Mouse (Mus musculus) Patski (cell line): ENCODE measurements around the gene Chat. TPM values are rescaled to one million over a fixed set of nuclear protein-coding genes. Genes with fewer than 3 reads are reported as not detected.

ENCODE experiments used
- ATAC-seq: fragments of 100-300 bp; one replicate; pipeline ENCODE4 v1.8.0; 2021
- CTCF ChIA-PET: fragments of 350-600 bp; sonication (Branson Sonifier 250); formaldehyde crosslinking; loops from one replicate; lab custom pipeline; 2022; ENCODE audit warnings: inconsistent platforms; lab: Charles Lee
- POLR2A ChIA-PET: fragments of 350-600 bp; sonication (Branson Sonifier 250); formaldehyde crosslinking; loops from one replicate; lab custom pipeline; 2022; ENCODE audit warnings: antibody characterized with exemption, inconsistent platforms; lab: Charles Lee
- DNase-seq: peaks from one replicate; pipeline ENCODE4 v3.0.0-alpha.2; 2011; ENCODE audit warnings: low read depth, low spot score
- H3K27me3 ChIP-seq: fragments of 371-371 bp; one replicate; pipeline ENCODE4 v1.5.1; 2021
- CTCF ChIP-seq: fragments of 100-300 bp; IDR thresholded peaks from one replicate; pipeline ENCODE4 v1.5.1; 2021
- in situ Hi-C: fragments of 300-500 bp; cut with MboI; formaldehyde crosslinking; loops from 3 replicates; pipeline ENCODE4 v1.11.1; 2018; ENCODE audit warnings: low pct_unique_long_range_greater_than_20kb, mixed read lengths
- polyA plus RNA-seq: library from polyadenylated mRNA; unstranded; gene quantifications from one replicate; pipeline ENCODE4 v1.2.3, GENCODE M21; 2021

Chat gene
- polyA plus RNA-seq, 1 experiment from 2014 or later: not detected

DNA sequence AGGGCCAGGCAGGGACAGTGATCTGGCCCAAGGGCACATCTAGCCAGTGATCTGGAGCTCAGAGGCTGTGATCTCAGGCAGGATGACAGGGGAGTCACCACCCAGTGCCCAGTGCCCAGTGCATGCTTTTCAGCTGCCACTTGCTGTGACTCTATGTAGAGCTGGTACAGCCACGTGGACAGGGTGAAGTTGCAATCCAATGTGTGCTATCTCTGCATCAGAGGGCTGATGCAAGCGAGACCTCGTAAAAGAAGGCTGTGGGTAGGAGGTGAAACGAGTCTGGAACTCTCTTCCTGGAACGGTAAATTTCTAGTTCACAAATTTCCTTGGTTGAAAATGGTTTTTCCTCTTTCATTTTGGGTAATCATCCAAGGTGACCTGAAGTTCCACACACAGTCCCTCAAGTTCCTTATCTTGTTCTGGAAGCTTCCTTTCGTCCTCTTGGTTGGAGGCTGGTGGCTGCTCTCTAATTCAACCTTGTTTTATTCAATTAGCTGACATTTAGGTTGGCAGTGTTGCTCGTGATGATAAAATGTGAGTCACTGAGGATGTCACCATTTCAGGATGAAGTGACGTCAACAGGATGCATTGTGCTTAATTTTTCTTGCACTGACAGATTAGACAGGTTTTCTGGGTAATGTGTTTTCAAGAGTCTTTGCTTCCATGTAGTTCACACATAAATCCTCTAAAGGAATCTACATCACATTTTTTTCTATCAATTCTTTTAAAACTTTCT lies 30.5 kb upstream of the Chat start:
- ATAC-seq (peak; percentile 60), DNase-seq (no peak)
- POLR2A ChIA-PET: no interaction called here
- no peak for TF ChIP-seq CTCF
- H3K27me3 ChIP-seq: no peaks in the 10 kb centered on the region
- CTCF ChIA-PET: interaction anchor here (1.6 to 1.8 kb wide), 2 partner anchors 10 to 266 kb away, joined by 3 to 5 read pairs; no protein-coding TSS in a partner anchor
- in situ Hi-C loops: loop anchor here (25.0 kb wide), 1 partner anchor 384 kb away; no protein-coding TSS in a partner anchor

DNA sequence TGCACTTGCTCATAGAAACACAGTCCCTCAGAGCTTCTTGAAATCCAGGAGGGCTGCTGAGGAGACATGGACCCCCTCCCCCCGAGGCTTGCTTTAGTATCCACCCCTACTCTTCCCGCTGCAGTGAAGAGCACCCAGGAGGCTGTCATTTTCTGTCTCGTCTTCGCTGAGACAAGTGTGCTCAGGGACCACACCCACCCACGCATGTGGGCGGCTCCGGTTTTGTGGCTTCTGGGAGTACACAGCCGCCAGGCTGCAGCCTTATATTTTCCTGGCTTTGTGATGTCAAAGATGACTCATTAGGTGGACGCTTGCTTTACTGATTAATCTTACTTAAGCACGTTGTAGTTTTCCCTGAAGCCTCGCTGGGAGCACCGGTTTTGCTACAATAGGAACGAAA lies 26.7 kb upstream of the Chat start:
- H3K27me3 ChIP-seq: no peaks in the 10 kb centered on the region
- TF ChIP-seq CTCF: no peak
- DNase-seq (no peak), ATAC-seq (peak; percentile 51)
- ChIA-PET CTCF (interaction anchor here (1.8 kb wide), 1 partner anchor 13 kb away, joined by 3 read pairs; no protein-coding TSS in a partner anchor), POLR2A (no interaction called here)
- in situ Hi-C loops: loop anchor here (25.0 kb wide), 1 partner anchor 380 kb away; no protein-coding TSS in a partner anchor

DNA sequence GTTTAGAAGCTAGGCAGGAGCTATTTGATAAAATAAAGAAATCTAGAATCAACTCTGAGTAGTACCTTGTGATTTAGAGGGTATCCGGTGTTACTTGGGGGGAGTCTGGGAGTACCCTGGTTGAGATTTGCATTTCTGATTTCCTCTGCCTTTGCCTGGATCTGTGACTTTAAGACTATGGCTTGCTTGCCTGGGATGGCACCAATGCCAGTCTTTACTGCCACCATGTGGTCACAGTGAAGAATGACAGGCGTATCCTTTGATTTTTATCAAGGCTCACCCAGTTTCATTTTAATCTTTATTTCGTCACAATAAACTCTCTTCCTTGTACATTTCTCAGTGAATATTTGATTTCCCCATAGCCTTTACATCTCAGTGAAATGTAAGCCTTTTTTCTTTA lies 16.3 kb upstream of the Chat start:
- peaks cover 5% of the 10 kb centered on the region for H3K27me3 ChIP-seq
- ATAC-seq: peak; percentile 31
- DNase-seq: no peak
- in situ Hi-C loops: loop anchor here (25.0 kb wide), 1 partner anchor 370 kb away; no protein-coding TSS in a partner anchor
- POLR2A ChIA-PET: no interaction called here
- TF ChIP-seq CTCF: peak; percentile 90
- CTCF ChIA-PET: interaction anchor here (0.7 to 1.5 kb wide), 3 partner anchors 12 to 252 kb away, joined by 3 read pairs; no protein-coding TSS in a partner anchor

DNA sequence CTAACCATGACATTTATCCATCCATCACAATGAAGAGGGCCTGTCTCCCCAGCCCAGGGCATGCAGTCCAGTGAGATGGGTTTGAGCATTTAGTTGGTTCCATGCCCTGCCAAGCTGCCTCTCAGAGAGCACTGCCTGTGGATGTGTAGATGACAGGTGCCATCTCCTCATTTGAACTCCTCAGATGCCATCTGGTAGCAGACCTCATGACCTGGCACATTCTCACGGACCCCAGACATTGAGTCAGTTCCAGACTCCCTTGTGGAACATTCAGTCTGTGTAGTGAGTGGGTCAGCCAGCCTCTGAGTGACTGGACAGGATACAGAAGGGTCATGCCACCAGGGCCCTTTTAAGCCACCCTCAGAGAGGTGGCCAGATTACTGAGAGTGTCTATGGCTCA lies 11.8 kb upstream of the Chat start:
- ChIA-PET POLR2A (no interaction called here), CTCF (no interaction called here)
- ATAC-seq: no peak
- TF ChIP-seq CTCF: no peak
- peaks cover 8% of the 10 kb centered on the region for H3K27me3 ChIP-seq
- in situ Hi-C loops: loop anchor here (25.0 kb wide), 1 partner anchor 365 kb away; no protein-coding TSS in a partner anchor
- no peak for DNase-seq

DNA sequence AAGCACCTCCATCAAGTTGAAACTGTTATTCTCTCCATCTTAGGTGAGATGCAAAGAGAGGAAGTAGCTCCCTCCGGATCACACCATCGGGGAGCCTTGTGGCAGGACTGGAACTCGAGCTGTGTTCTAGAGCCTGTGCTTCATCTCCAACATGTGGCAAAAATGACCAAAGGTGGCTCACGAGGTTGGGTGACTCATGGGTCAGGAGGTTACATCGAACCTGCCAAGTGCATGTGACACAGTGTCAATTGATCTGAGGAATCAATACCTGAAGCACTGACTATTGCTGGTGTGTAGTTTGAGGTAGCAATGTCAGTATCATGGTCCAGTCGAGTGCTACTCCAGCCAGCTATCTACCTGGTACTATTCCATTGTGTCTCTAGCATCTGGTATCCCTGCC lies 10.8 kb upstream of the Chat start:
- CTCF ChIA-PET: no interaction called here
- POLR2A ChIA-PET: no interaction called here
- ATAC-seq (no peak), DNase-seq (no peak)
- in situ Hi-C loops: loop anchor here (25.0 kb wide), 1 partner anchor 364 kb away; no protein-coding TSS in a partner anchor
- peaks cover 8% of the 10 kb centered on the region for H3K27me3 ChIP-seq
- TF ChIP-seq CTCF: no peak

DNA sequence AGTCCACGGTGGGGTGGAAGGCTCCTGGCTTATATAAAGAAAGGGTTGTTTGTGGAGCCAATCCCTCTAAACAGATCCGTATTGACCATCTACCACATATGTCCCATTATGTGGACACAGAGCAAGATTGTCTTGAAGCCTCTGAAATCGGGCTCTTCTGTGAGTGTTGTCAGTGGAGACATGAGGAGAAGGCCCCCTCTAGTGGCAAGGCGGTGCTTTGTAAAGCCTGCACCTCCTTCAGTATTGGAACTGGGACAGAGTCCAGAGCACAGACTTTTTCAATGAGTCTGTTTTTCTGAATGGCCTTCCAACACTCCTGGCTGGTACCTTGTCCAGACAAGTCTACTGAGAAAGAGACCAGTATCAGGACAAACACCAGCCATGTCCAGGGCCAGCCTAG lies 7.2 kb upstream of the Chat start:
- DNase-seq: no peak
- in situ Hi-C loops: loop anchor here (5.0 kb wide), 2 partner anchors 166 to 246 kb away; no protein-coding TSS in a partner anchor
- ChIA-PET CTCF (no interaction called here), POLR2A (no interaction called here)
- peaks cover 8% of the 10 kb centered on the region for H3K27me3 ChIP-seq
- TF ChIP-seq CTCF: no peak
- ATAC-seq: no peak

DNA sequence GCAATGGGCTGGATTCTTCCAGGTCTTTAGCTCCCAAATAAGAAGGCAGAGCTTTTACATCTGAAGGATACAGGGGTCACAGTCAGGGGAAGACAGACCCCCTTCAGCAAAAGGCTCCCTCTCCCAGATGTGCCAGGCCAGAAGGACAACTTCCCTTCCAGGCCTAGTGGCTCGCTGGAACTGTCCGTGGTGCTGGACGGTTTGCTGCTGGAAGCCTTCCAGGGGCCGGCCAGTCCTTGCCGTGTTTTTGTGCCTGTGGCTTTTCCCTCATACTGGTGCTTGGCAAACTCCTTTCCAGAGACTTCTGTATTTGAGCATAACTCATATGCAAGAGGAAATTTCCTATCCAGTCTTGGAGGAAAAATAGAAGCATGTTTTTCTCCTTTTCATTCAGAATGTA lies 1.8 kb upstream of the Chat start:
- TF ChIP-seq CTCF: no peak
- ATAC-seq: no peak
- DNase-seq: no peak
- POLR2A ChIA-PET: no interaction called here
- H3K27me3 ChIP-seq: peaks cover 46% of the 10 kb centered on the region
- in situ Hi-C loops: no loop called here
- CTCF ChIA-PET: no interaction called here

DNA sequence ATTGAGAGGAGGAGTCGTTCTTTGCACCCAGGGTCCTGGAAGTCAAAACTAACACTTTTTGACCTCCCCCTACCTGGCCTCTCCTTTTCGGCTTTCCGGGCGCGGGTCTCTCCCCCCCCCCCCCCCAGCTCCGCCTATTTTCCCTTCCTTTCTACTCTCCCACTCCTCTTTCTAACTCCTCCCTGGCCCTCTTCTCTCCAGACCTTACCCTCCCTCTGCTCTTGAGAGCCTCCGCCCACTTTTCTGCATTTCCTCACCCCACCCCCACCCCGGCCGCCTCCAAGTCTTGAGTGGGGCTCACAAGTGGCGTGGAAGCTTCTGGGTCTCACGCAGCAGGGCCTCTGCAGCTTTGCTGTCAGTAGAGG lies 301 bp downstream of the Chat start:
- ChIA-PET CTCF (no interaction called here), POLR2A (no interaction called here)
- in situ Hi-C loops: no loop called here
- no peak for DNase-seq
- no peak for ATAC-seq
- TF ChIP-seq CTCF: no peak
- peaks cover 49% of the 10 kb centered on the region for H3K27me3 ChIP-seq

DNA sequence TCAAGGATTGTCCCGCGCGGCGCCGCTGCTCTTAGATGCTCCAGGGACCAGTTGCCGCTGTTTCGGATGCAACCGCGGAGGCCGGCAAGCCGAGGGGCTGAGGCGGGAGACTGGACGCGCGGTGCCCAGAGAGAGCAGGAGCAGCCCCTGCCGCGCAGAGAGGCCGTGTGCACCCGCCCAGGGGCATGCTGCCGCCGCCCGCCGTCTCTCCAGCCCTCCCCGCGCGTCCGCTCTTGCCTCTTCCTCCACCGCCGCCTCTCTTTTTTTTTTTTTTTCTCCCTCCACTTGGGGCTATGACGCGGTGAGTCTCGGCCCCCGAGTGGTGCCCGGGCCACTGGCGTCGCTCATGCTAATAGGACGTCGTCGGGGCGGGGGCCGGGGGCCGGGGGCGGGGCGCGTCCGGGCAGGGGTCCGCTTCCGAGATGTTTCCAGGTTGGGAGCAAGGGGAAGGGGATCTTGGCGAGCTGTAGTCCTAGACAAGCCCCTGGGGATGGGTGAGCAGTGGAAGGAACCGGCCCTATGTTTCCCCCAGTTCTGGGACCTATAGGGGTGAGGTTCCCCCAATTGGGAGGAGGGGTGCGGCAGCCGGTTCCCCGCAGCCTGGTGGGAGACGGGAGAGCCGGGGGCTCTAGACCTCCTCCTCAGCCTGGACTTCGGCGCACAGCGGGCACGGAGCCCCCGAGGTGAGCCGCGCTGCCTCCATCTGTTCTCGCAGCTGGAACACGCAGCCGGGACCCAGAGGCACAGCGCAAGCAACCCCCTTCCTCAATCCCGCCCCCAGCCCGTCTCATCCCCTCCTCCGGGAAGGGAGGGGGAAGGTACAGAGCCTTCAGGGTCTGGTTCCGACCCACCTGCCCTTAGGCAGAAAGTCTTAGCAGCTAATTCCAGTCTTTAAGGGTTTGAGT lies 936 bp downstream of the Chat start, which contains the start of gene Slc18a3:
Gene Slc18a3, minus strand, starts transcription at position 250 of the 905 bp plus-strand sequence.
- CTCF ChIA-PET: no interaction called here
- TF ChIP-seq CTCF: no peak
- POLR2A ChIA-PET: no interaction called here
- no peak for ATAC-seq
- no peak for DNase-seq
- H3K27me3 ChIP-seq: peaks cover 52% of the 10 kb centered on the region
- in situ Hi-C loops: no loop called here

DNA sequence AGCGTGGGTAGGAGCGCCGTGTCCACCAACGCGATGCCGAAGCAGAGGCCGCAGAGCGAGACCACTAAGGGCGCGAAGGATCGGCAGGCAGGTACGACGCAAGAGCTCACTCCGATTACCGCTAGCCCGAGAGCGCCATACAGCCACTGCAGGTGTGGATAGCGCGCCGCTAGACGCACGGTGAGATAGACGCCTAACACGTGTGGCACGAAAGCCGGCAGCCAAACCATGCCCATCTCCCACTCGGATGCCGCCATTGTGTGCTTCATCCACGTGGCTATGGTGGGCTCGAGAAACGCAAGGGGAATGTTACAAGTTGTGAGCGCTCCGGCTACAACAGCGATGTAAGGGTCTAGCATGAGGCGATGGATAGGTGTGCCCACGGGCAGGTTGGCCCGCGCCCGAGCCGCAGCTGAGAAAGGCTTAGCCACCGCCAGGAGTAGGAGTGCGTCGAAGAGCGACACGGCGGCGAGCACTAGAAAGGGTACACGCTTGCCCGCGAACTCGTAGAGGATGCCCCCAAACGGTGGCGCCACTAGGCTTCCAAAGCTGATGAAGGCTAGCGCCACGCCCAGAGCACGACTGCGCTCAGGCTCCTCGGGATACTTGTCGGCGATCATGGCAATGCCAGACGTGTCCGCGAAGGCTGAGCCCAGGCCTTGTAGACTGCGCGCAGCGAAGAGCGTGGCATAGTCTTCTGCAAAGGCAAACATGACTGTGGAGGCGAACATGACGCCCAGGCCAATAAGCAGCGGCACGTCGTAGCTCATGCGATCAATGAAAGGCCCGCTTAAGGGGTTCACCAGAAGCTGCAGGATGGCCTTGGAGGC lies 2.4 kb downstream of the Chat start:
- in situ Hi-C loops: no loop called here
- ATAC-seq (no peak), DNase-seq (no peak)
- H3K27me3 ChIP-seq: peaks cover 64% of the 10 kb centered on the region
- TF ChIP-seq CTCF: no peak
- CTCF ChIA-PET: no interaction called here
- POLR2A ChIA-PET: no interaction called here
